Mouse (Mus musculus) lung, adult 2 months (tissue): ENCODE measurements around the gene Slc12a3.

Experiments
- CTCF ChIP-seq: fragments of 200-500 bp; IDR thresholded peaks from 2 replicates; pipeline ENCODE4 v1.5.1; 2011; ENCODE audit warnings: mild to moderate bottlenecking, low read length, control low read depth; ENCODE audit not compliant: insufficient read depth
- POLR2A ChIP-seq: fragments of 200-500 bp; IDR thresholded peaks from 2 replicates; pipeline ENCODE4 v1.6.1; 2011; ENCODE audit warnings: low read depth, mild to moderate bottlenecking, control low read depth, low read length, borderline replicate concordance; ENCODE audit errors: extremely low read depth

GRCm38 (mm10) chr8:94354571-94354970 lies 25.6 kb downstream of the Slc12a3 start:
- TF ChIP-seq CTCF (no peak), POLR2A (0 out of 2 replicates have a peak, but pooled peaks have one; percentile 18)
